Mouse (Mus musculus): ENCODE data around the gene Lrrn2.

The Lrrn2 gene

DNA sequence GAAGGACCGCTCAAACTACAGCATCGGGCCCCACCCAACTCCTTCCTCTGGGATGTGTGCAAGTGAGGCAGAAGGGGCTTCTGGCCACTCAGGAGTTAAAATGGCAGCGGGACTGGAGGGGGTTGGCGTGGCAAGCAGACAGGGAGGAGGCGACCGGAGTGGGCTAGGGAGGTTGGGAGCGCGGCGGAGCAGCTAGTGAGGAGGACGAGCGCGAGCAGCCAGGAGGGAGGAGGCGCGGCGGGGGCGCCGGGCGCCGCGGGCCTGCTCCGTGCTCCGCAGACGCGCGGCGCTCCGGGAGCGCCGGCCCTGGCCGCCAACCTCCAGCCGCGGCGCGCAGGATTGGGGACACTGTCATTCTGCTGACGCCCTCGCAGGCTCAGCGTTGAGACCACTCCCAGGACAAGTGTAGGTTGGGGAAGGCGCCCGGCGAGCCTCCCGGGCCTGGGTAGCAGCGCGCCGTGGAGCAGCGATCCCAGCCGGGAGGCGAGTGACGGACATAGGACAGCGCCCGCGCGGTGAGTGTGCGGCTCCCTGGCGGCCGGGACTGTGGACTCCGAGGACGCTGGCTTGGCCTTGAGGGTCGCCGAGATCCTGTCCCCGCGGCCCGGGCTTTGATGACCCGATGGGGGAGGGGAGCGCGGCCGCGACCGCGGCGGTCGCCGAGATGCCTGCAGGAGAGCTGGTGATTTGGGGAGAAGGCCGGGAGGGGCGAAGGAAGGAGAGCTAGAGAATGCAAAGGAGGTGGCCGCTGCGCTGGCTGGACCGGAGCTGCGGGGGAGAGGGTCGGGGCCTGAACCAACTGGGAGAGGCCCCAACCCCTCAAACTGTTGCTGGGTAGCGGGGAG is at the start of gene Lrrn2:
Gene Lrrn2, plus strand, starts transcription at position 113 of the 845 bp plus-strand sequence.
- DNase-seq: peak; percentile 80

DNA sequence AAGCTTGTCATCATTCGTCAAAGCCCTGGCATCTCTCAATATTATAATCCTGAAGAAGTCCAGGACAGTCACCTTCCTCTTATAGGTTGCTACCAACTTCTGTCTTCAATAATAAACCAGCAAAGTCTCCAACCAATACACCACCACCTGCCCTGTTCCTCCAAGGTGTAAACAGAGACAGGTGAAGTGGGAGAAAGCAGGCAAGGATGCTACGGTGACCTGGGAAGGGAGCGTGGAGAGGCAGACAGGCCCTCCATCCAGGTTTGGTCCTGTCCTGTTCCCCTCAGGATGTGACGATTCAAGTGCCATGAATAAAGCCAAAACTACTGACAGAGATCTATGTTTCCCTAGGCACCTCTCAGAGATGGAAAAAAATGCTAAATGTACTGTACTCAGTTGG is 48.1 kb upstream of the Lrrn2 start:
- DNase-seq: no peak

GRCm38 (mm10) chr1:132834037-132834436 is 46.0 kb upstream of the Lrrn2 start:
- no peak for DNase-seq

DNA sequence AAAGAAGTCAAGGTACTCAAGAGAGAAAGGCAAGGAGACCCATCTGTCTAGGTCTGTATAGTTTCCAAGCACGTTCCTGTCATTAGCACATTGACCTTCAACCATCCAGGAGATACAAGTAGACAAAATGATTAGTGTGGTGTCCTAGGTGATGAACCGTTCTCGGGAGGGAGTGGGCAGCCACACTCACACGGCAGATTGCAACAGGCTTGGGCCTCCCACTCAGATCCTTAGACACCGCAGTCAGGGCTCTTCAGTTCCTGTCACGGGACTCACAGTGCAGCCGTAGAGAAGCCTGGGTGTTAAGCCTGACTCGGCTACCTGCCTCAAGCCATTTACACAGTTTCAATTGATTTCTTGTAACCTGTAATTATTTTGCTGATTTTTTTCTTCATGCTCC is 43.2 kb upstream of the Lrrn2 start:
- peak; percentile 19 for DNase-seq

GRCm38 (mm10) chr1:132837691-132838090 is 42.4 kb upstream of the Lrrn2 start:
- no peak for DNase-seq

DNA sequence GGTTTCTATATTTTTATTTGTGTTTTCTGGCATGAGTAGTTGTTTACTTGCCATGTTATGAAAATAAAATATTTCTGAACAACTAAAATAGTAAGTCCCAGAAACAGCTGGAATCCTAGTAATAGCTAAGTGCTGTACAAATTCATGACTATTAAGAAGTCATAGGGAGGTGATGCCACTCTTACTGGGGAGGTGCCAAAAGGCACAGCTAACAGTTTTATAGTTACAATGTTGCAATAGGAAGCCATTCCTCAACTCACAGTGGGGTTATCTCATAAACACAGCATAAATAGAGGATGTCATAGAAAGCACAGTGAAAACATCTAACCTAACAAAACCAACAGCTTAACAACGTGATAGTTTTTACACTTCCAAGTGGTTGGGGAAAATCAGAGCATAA is 41.7 kb upstream of the Lrrn2 start:
- DNase-seq: no peak

- DNase-seq: no peak
Observed at GRCm38 (mm10) chr1:132843612-132844011, 36.5 kb upstream of the Lrrn2 start.

GRCm38 (mm10) chr1:132844088-132844804 is 35.8 kb upstream of the Lrrn2 start:
- DNase-seq: peak; percentile 57

GRCm38 (mm10) chr1:132845766-132846165 is 34.3 kb upstream of the Lrrn2 start:
- no peak for DNase-seq

GRCm38 (mm10) chr1:132850809-132851208 is 29.3 kb upstream of the Lrrn2 start:
- no peak for DNase-seq

DNA sequence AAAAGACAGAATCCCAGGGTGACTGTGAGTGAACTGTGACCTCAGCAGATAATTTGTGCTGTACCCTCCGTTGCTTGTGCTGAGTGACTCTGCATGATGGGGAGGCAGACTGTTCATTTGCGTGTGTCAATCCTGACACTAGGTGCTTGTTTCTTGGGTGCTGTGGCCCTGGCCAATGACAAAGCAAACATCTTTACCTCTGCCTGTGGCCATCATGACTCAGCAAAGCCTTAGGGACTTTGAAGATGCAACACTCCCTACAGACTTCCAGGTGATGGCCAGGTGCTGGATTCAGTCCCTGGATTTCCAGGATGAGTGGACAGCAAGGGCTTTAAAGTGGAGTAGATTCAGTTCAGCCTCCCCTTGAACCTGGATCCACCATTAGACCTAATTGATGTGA is 28.8 kb upstream of the Lrrn2 start:
- no peak for DNase-seq

DNA sequence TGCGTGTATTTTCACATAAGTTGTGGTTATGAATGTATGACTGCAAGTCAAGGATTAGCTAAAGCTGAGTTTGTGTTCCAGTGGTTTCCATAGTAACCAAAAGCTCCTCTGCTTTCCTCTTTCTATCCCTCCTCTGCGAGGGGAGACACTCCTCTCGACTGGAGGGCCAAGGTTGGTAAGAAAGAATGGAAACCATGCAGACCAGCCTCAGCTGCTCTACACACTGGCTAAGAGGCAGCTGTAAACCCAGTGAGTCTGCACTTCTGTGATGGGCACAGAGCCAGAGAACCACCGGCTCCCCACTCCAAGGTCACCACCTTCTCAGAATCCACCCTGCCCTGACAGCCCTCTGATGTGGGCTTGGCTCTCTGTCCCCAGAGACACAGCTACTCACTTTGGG is 28.3 kb upstream of the Lrrn2 start:
- no peak for DNase-seq

DNA sequence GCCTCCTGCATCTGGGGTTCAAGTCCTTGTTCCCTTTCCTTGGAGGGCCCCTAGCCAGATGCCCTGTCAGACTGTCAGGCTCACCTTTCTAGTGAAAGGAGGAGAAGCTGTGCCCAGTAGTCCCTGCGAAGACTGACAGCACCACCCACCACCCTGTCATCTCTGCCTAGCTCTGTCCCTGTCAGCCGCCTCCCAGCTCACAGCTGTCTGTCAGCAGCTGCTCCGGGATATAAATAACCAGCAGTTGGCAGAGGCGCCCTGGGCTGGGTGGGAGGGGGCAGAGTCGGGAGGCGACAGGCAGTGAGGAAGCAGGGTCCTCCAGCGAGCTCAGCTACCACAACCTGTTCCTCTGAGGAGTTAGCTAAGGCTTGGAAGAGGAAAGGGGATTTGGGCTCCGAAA is 26.8 kb upstream of the Lrrn2 start:
- peak; percentile 49 for DNase-seq

DNA sequence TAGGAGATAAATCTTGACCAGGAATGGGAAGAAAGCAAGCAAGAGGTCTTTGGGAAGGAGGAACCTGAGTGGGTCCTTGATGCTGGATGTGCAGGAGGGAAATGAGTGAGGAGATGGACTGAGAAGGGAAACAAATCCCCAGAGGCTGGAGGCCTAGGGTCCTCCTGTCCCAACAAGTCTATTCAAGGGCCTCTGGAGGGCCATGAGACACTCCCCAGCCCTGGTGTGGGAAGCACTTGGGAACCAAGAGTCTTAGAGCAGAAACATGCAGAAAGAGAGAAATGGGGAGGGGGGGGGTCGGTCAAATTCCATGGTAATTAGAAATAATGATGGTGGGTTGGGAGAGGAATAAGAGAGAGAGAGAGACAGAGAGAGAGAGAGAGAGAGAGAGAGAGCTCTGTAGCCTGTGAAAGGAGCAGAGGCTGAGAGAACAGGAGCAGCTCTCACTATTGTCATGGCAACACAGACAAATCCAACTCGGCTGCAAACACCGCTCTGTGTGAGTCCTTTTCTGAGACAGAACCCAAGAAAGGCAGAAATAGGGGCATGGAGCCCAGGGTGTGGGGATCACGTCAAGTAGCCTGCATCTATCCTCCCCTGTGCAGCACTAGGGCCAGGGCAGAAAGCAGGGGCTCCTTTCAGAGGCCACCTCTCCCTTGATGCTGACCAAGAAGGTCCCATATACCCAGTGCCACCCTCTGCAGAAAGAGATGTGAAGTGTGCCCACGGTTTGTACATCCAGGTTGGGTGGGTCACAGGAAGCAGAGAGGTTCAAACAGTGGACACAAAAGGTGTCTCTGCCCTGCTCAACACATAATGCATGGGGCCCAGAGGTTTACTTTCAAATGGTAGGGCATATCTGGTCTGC is 21.3 kb upstream of the Lrrn2 start:
- DNase-seq: peak; percentile 24

- DNase-seq: no peak
Observed at GRCm38 (mm10) chr1:132864220-132864619, 15.9 kb upstream of the Lrrn2 start.

- DNase-seq: no peak
Observed at GRCm38 (mm10) chr1:132865585-132865984, 14.5 kb upstream of the Lrrn2 start.

GRCm38 (mm10) chr1:132870327-132870726 is 9.7 kb upstream of the Lrrn2 start:
- DNase-seq: no peak

GRCm38 (mm10) chr1:132878951-132879610 is 992 bp upstream of the Lrrn2 start:
- DNase-seq: no peak

DNA sequence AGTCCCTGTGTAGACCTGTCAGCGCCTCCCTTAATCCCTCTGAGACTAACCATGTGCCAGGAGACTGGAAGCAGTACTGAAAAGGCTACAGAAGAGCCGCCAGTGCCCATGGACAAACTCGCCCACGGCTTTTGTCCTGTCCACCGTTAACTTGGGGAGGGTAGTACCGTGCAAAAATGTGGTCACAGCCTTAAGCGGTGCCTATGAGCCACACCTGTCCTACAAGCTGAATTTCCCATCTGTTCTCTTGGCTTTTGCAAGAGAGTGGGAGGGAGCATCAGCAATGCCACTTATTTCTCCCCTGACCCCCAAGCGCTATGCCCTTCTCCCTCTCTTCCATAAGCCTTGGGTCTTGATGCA is 292 bp upstream of the Lrrn2 start:
- DNase-seq: no peak

DNA sequence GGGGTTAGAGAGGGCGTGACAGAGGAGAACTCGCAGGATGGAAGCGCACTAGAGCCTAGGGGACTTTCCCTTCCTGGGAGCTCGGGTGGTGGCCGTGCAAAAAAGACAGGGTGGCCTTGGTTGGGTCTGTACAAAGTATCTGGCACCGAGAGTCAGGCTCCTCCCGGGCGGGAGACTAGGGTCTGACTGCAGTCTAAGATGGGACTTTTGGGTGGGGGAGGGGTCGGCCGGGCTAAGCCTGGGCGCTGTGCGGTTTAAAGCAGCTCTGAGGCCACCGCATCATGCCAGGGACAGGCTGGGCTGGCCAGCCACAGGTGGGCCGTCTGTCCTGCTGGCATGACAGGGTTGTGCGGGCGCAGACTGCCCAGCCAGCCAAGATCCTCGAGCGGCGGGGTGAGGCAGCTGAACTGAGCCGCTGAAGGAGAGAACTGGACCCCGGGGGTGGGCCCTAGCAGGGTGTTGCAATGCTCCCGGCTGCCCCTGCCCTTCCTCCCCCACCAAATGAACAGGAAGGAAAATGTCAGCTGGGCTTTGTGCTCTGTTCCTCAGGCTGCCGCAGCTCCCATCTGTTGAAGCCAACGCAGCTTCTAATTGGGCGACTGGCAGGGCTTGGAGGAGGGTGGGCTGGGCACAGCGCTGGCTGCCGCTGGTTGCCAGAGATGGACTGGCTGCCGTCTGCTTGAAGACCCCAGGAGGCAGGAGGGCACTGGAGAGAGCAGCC is 1.1 kb downstream of the Lrrn2 start:
- DNase-seq: peak; percentile 62

GRCm38 (mm10) chr1:132881836-132882235 is 1.8 kb downstream of the Lrrn2 start:
- DNase-seq: no peak

DNA sequence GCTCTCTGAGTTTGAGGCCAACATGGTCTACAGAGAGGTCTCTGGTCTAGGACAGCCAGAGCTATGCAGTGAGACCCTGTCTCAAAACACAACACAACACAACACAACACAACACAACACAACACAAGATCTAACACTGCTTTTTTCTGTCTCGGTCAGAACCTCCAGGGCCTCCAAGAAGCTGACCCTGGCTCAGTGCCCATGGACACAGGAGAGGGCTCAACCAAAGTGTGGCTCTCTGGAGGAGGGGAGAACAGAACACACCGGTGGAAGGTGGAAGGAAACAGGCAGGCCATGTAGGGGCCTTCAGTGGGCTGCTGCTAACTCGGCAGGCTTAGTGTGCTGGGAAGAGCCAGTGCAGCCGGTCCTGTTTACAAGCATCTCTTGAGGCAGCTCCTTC is 5.6 kb downstream of the Lrrn2 start:
- DNase-seq: no peak

Data from right cerebral cortex, postnatal 14 days (tissue).